Mouse (Mus musculus) ES-Bruce4 (cell line): Measurements from ENCODE around the gene Sprr1b. TPM values are rescaled to one million over a fixed set of nuclear protein-coding genes. Genes with fewer than 3 reads are reported as not detected.

Experiments
- H3K27ac ChIP-seq: 2 replicates; pipeline ENCODE4 v1.5.1; 2012; ENCODE audit warnings: low read length, inconsistent platforms; ENCODE audit not compliant: insufficient read depth
- H3K27me3 ChIP-seq: 2 replicates; pipeline ENCODE4 v1.6.1; 2012; ENCODE audit warnings: mild to moderate bottlenecking, low read length, inconsistent platforms; ENCODE audit not compliant: control insufficient read depth, poor library complexity, insufficient read depth, severe bottlenecking
- H3K36me3 ChIP-seq: 2 replicates; pipeline ENCODE4 v1.6.1; 2012; ENCODE audit warnings: inconsistent platforms, mild to moderate bottlenecking, low read length, moderate library complexity; ENCODE audit not compliant: control insufficient read depth, poor library complexity, insufficient read depth, severe bottlenecking
- H3K4me1 ChIP-seq: one replicate; pipeline ENCODE4 v1.8.1; 2011; ENCODE audit warnings: low read length; ENCODE audit not compliant: control insufficient read depth, insufficient read depth
- H3K4me3 ChIP-seq: 2 replicates; pipeline ENCODE4 v1.5.1; 2011; ENCODE audit warnings: low read depth, mild to moderate bottlenecking, low read length
- H3K9ac ChIP-seq: 2 replicates; pipeline ENCODE4 v1.6.1; 2012; ENCODE audit warnings: low read depth, mild to moderate bottlenecking, inconsistent platforms; ENCODE audit not compliant: poor library complexity, severe bottlenecking
- H3K9me3 ChIP-seq: replicated peaks from 2 replicates; pipeline ENCODE4 v1.6.1; 2012; ENCODE audit warnings: mild to moderate bottlenecking, low read length, inconsistent platforms; ENCODE audit not compliant: control insufficient read depth, poor library complexity, insufficient read depth, severe bottlenecking
- CTCF ChIP-seq: IDR thresholded peaks from one replicate; pipeline ENCODE4 v1.8.1; 2011; ENCODE audit warnings: low read depth, low read length
- EP300 ChIP-seq: IDR thresholded peaks from 2 replicates; pipeline ENCODE4 v1.6.1; 2011; ENCODE audit warnings: low read depth, low read length; ENCODE audit not compliant: insufficient read depth
- POLR2A ChIP-seq: IDR thresholded peaks from one replicate; pipeline ENCODE4 v1.8.1; 2011; ENCODE audit warnings: low read length; ENCODE audit not compliant: insufficient read depth
- polyA plus RNA-seq: library from polyadenylated mRNA; stranded (reverse); fragments of >200 nt; gene quantifications from 2 replicates; pipeline ENCODE4 v1.2.4, GENCODE M21; 2011; ENCODE audit warnings: low read depth; ENCODE audit not compliant: missing spikeins, insufficient read depth, insufficient read length

Sprr1b gene
- polyA plus RNA-seq, 1 experiment = not detected

DNA sequence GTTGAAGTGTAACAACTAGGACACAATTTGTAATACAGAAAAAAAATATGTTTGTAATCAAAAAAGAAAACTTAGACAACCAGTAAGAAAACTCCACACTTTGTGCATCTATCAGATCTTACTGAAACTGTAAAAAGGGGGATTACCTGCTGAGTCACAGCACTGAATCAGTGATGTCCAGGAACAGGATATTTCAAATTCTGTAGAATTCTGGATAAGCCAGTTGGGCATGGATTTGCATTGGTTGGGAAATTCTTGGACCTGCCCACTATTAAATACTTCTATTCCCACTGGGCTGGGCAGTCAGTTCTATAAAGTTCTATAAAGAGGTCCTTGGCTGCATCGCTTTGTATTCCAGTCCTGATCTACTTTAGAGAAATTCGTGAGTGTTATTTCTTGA, 20.8 kb downstream of the Sprr1b start, which contains the start of gene Sprr2j-ps:
Gene Sprr2j-ps, plus strand, starts transcription at position 301 of the 400 bp plus-strand sequence.
- no peak within 1 kb of the TSS for H3K4me3 ChIP-seq
- no peaks in the 10 kb centered on the region for H3K27me3 ChIP-seq
- H3K9ac ChIP-seq = no peak within 1 kb of the TSS
- H3K36me3 ChIP-seq = no peaks in the 10 kb centered on the region
- H3K9me3 ChIP-seq = no peaks in the 10 kb centered on the region
- no peaks in the 10 kb centered on the region for H3K4me1 ChIP-seq
- TF ChIP-seq POLR2A (no peak), CTCF (no peak), EP300 (no peak)
- no peak within 1 kb of the TSS for H3K27ac ChIP-seq

- Histone ChIP-seq H3K9me3 (no peaks in the 10 kb centered on the region), H3K4me1 (no peaks in the 10 kb centered on the region), H3K36me3 (no peaks in the 10 kb centered on the region), H3K9ac (no peak within 1 kb of the TSS), H3K27me3 (no peaks in the 10 kb centered on the region), H3K27ac (no peak within 1 kb of the TSS), H3K4me3 (no peak within 1 kb of the TSS)
- TF ChIP-seq POLR2A = no peak
- TF ChIP-seq EP300 = no peak
- TF ChIP-seq CTCF = no peak
Observed at GRCm38 (mm10) chr3:92407691-92408090, 30.9 kb downstream of the Sprr1b start, which contains the start of gene Sprr2i. Gene Sprr2i (plus strand): TSS chr3:92407991.

DNA sequence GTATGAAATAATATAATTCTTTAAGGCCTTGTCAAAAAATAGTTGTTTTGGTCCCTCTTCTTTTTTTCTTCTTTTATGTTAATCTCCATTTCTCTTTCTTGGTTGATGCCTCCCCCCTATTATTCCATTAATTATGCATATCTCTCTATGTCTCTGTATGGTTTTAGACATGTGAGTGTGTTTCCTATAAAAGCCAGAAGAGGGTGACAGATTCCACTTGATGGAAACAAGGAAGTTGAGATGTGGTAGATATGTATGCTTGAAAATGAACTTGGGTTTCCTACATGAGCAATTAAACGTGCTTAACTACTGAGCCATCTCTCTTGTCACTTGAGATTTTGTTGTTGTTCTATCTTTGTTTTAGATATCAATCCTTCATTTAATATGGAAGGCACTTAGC, 44.3 kb downstream of the Sprr1b start:
- Histone ChIP-seq H3K9me3 (no peaks in the 10 kb centered on the region), H3K9ac (no peak overlapping the region), H3K36me3 (no peaks in the 10 kb centered on the region), H3K4me1 (peaks cover under 1% of the 10 kb centered on the region), H3K27ac (no peak overlapping the region), H3K4me3 (no peak overlapping the region), H3K27me3 (no peaks in the 10 kb centered on the region)
- no peak for TF ChIP-seq EP300

Other genes with a start within 250 kb of the Sprr1b start
- 1.4 and 1.7 TPM in 2 replicates for gene Sprr2a1, start 223.0 kb downstream of the Sprr1b start, polyA plus RNA-seq
- 133 and 151 TPM in 2 replicates for gene Sprr2a2, start 222.9 kb downstream of the Sprr1b start, polyA plus RNA-seq
- 36.5 and 39.1 TPM in 2 replicates for gene Sprr2a3, start 153.4 kb downstream of the Sprr1b start, polyA plus RNA-seq
- not detected in 2 replicates for gene Sprr2b, start 122.2 kb downstream of the Sprr1b start, polyA plus RNA-seq
- gene Sprr2d, start 99.6 kb downstream of the Sprr1b start, polyA plus RNA-seq = not detected in 2 replicates
- gene Sprr2e, start 86.6 kb downstream of the Sprr1b start, polyA plus RNA-seq = not detected in 2 replicates
- gene Sprr2f, start 73.6 kb downstream of the Sprr1b start, polyA plus RNA-seq = not detected in 2 replicates
- gene Sprr2h, start 53.1 kb downstream of the Sprr1b start, polyA plus RNA-seq = not detected in 2 replicates
- gene Sprr2i, start 30.8 kb downstream of the Sprr1b start, polyA plus RNA-seq = not detected in 2 replicates
- gene Sprr2j-ps, start 20.7 kb downstream of the Sprr1b start, polyA plus RNA-seq = not detected in 2 replicates
- 41.5 and 42.0 TPM in 2 replicates for gene Gm9774, start 9.4 kb downstream of the Sprr1b start, polyA plus RNA-seq
- not detected in 2 replicates for gene Sprr2k, start 6.2 kb downstream of the Sprr1b start, polyA plus RNA-seq
- not detected in 2 replicates for gene Sprr3, start 19.9 kb upstream of the Sprr1b start, polyA plus RNA-seq
- gene Sprr1a, start 47.1 kb upstream of the Sprr1b start, polyA plus RNA-seq = 1.5 TPM in 1 of 2 replicates, not detected in the other
- gene Sprr4, start 61.7 kb upstream of the Sprr1b start, polyA plus RNA-seq = not detected in 2 replicates
- gene 2310046K23Rik, start 95.7 kb upstream of the Sprr1b start, polyA plus RNA-seq = not detected in 2 replicates
- not detected in 2 replicates for gene Ivl, start 134.9 kb upstream of the Sprr1b start, polyA plus RNA-seq
- not detected in 2 replicates for gene Smcp, start 150.2 kb upstream of the Sprr1b start, polyA plus RNA-seq
- not detected in 2 replicates for gene 2210017I01Rik, start 168.7 kb upstream of the Sprr1b start, polyA plus RNA-seq
- not detected in 2 replicates for gene Lce6a, start 182.9 kb upstream of the Sprr1b start, polyA plus RNA-seq
- gene Lce1a1, start 209.5 kb upstream of the Sprr1b start, polyA plus RNA-seq = not detected in 2 replicates
- gene Lce1b, start 218.1 kb upstream of the Sprr1b start, polyA plus RNA-seq = not detected in 2 replicates
- not detected in 2 replicates for gene Lce1a2, start 231.5 kb upstream of the Sprr1b start, polyA plus RNA-seq
- gene Lce1c, start 240.5 kb upstream of the Sprr1b start, polyA plus RNA-seq = not detected in 2 replicates
- gene Lce1d, start 248.4 kb upstream of the Sprr1b start, polyA plus RNA-seq = not detected in 2 replicates